Mouse (Mus musculus) lung, embryonic 15.5 days (tissue): ENCODE data around the gene Tshz2. TPM values are rescaled to one million over a fixed set of nuclear protein-coding genes. Genes with fewer than 3 reads are reported as not detected.

Experiments
- ATAC-seq: fragments of 200-750 bp; cut with Nextera tagmentation; 2 replicates; pipeline ENCODE4 v1.8.0; 2017; ENCODE audit warnings: moderate number of reproducible peaks, borderline replicate concordance; ENCODE audit not compliant: low FRiP score, low TSS enrichment; ENCODE audit errors: extremely low read depth
- H3K27ac ChIP-seq: fragments of 300-500 bp; sonication (generic); 2 replicates; pipeline ENCODE4 v1.5.1; 2015; ENCODE audit warnings: moderate library complexity, mild to moderate bottlenecking, inconsistent platforms
- H3K27me3 ChIP-seq: fragments of 300-500 bp; sonication (generic); 2 replicates; pipeline ENCODE4 v1.6.1; 2015; ENCODE audit warnings: inconsistent platforms
- H3K36me3 ChIP-seq: fragments of 300-500 bp; sonication (generic); 2 replicates; pipeline ENCODE4 v1.6.1; 2015; ENCODE audit warnings: inconsistent platforms
- H3K4me1 ChIP-seq: fragments of 300-500 bp; sonication (generic); 2 replicates; pipeline ENCODE4 v1.6.1; 2015; ENCODE audit warnings: inconsistent platforms
- H3K4me2 ChIP-seq: fragments of 300-500 bp; sonication (generic); 2 replicates; pipeline ENCODE4 v1.6.1; 2015; ENCODE audit warnings: inconsistent platforms, mild to moderate bottlenecking, moderate library complexity
- H3K4me3 ChIP-seq: fragments of 300-500 bp; sonication (generic); 2 replicates; pipeline ENCODE4 v1.5.1; 2015; ENCODE audit warnings: mild to moderate bottlenecking, inconsistent platforms
- H3K9ac ChIP-seq: fragments of 300-500 bp; sonication (generic); 2 replicates; pipeline ENCODE4 v1.6.1; 2015; ENCODE audit warnings: inconsistent platforms
- H3K9me3 ChIP-seq: fragments of 300-500 bp; sonication (generic); 2 replicates; pipeline ENCODE4 v1.6.1; 2016; ENCODE audit warnings: inconsistent platforms
- WGBS: fragments of 180-500 bp; shearing (Covaris S2); methylation state at CpG from one replicate; pipeline ENCODE4 v1.1.7; 2015; 5-methylcytosine and 5-hydroxymethylcytosine counted together
- polyA plus RNA-seq: library from polyadenylated mRNA; unstranded; fragments of >200 nt; fragmentation: Nextera tagmentation; extraction: Ambion mirVana; gene quantifications from 2 replicates; pipeline ENCODE4 v1.2.1, GENCODE M21; 2015

Gene Tshz2
- polyA plus RNA-seq, 1 experiment from 2014 or later = 7.5 TPM

DNA sequence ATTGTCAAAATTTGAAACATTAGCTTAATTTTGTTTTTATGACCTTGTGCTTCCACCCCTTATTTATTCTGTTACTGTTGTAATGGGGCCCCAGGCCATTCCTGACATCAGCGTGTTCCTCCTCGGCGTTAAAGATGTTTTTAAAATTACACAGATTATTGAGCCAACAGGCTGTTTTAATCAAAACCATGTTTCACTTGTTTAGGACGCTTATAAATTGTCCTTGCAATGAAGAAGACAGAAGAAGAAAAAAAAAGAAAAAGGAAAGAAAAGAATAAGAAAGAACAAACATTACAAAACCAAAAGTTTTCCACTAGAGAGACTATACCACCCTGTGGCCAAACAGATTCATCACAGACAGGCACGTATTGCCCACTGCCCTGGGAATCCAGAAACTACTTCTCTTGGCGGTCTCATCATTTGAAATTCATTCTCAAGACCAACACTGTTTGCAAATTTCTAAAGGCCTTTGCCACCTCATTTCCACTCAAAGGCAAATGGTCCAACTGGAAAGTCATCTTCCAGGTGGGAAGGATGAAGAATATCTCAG is 444.2 kb downstream of the Tshz2 start:
- Histone ChIP-seq H3K4me1 (peaks cover 13% of the 10 kb centered on the region), H3K27me3 (no peaks in the 10 kb centered on the region), H3K9me3 (no peaks in the 10 kb centered on the region), H3K4me2 (no peak overlapping the region), H3K36me3 (no peaks in the 10 kb centered on the region), H3K4me3 (no peak overlapping the region), H3K27ac (no peak overlapping the region), H3K9ac (no peak overlapping the region)
- ATAC-seq = no peak
- 53% methylated on average over 6 of the region's 6 CpGs for WGBS

DNA sequence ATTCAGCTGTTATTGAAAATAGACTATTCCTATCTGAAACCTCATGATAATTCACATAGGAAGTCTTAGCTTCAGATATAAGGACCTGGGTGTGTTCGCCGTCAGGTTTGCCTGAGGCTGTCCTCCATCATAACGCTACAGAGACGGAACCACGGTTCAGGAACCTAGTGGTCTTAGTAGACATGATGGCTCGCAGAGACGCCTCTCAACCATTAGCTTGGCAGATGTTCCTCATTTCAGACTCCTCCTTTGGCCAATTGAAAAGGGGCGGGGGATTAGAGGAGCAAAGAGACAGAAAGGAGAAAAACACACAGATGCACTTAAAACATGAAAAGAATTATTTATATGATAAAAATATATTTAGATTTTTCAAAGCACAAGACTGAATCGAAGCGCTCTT is 445.2 kb downstream of the Tshz2 start:
- WGBS = 51% methylated on average over 10 of the region's 10 CpGs
- ATAC-seq = no peak
- no peak overlapping the region for H3K4me3 ChIP-seq

DNA sequence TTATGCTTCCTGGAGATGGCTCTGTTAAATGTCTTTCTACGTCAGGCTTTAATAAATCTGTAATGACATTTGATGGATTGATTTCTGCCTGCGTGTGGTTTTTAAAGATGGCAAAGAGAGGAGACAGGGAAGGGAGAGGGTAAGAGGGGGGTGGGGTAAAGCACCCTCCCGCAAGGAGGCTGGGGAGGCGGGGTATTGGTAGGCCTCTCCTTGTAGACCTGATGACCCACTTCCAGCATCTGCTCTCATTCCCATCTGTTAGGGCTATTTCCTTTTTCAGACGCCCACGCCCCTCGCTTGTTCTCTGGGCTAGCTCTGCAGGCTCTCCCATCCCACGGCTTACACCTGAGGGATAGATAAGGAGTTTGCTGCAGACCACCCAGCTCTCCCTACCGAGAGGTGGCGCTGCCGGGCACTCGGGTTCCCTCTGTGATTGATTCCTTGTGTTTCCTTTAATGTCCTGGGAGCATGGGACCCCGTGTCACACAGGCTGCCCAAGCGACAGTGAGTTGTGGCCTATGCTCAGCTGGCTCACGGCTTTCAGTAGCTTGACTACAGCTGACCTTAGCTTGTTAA is 445.7 kb downstream of the Tshz2 start:
- Histone ChIP-seq H3K9me3 (no peaks in the 10 kb centered on the region), H3K4me3 (no peak overlapping the region), H3K4me1 (peaks cover 13% of the 10 kb centered on the region), H3K4me2 (no peak overlapping the region), H3K9ac (no peak overlapping the region), H3K27me3 (no peaks in the 10 kb centered on the region), H3K36me3 (no peaks in the 10 kb centered on the region), H3K27ac (no peak overlapping the region)
- no peak for ATAC-seq
- 35% methylated on average over 15 of the region's 15 CpGs for WGBS

More for the DNA sequence above, 445.2 kb downstream of the Tshz2 start:
- Histone ChIP-seq H3K27ac (no peak overlapping the region), H3K9me3 (no peaks in the 10 kb centered on the region), H3K9ac (no peak overlapping the region), H3K4me1 (peaks cover 13% of the 10 kb centered on the region), H3K27me3 (no peaks in the 10 kb centered on the region), H3K4me2 (no peak overlapping the region), H3K36me3 (no peaks in the 10 kb centered on the region)

DNA sequence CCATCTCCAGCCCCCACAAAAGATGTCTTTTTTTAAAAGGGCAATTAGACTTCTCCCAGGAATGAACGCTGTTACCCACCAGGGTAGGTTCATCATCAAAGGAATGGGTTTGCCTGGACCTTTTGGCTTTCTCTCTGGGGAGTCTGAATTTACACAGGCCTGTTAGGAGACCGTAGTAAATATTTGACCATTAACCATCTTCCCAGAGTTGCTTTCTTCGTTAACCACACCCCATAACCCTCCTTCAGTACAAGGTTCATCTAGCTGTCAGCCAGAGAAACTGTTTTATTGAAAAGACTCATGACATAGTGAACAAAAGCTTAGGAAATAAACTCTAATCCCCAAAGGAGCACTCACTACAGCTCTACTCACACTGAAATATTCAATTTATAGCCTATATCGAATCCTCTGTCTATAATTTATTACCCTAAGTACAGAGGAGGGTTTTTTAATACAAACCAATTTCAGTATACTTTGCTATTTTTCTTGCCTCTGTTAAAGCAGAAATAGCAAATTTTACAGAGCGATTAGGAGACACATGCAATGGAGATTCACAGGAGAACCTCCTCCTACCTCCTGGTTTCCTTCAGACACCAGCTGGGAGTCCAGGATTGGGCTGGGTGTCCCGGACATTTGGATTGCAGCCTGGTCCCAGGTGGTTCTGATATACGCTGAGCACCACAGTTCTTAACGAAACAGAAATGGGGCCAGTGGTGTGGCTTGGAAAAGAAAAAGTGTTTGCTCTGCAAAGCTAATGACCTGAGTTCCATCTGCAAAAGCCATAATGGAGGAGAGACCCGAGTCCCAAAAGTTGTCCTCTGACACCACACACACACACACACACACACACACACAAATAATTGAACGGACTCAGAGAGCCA is 459.0 kb downstream of the Tshz2 start:
- Histone ChIP-seq H3K27me3 (no peaks in the 10 kb centered on the region), H3K27ac (no peak overlapping the region), H3K9me3 (no peaks in the 10 kb centered on the region), H3K36me3 (no peaks in the 10 kb centered on the region), H3K4me2 (no peak overlapping the region), H3K9ac (no peak overlapping the region), H3K4me1 (no peaks in the 10 kb centered on the region), H3K4me3 (no peak overlapping the region)
- no peak for ATAC-seq
- WGBS = 62% methylated on average over 10 of the region's 10 CpGs

DNA sequence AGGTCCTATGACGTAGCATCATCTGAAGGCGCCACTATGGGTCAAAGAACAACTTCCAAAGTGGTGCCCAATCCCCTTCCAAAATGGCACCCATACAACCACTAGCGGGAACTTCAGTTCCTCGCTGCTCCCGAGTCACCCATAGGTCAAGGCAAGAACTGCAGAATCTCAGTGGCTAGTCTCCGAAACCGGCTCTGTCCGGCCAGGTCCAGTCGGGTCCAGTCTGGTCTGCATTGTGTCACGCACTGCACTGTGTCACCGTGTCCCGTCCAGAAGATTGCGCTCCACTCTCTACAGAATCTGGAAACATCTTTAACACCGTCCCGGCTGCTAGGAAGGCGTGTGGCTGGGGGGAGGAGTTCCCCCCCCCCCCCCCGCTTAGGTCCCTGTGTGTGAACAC is 461.4 kb downstream of the Tshz2 start:
- 0 out of 2 replicates have a peak, but pooled peaks have one; percentile 52 for ATAC-seq
- Histone ChIP-seq H3K4me1 (no peaks in the 10 kb centered on the region), H3K27me3 (no peaks in the 10 kb centered on the region), H3K4me3 (no peak overlapping the region), H3K36me3 (no peaks in the 10 kb centered on the region), H3K9ac (no peak overlapping the region), H3K27ac (no peak overlapping the region), H3K9me3 (no peaks in the 10 kb centered on the region), H3K4me2 (no peak overlapping the region)
- WGBS = 85% methylated on average over 17 of the region's 17 CpGs

DNA sequence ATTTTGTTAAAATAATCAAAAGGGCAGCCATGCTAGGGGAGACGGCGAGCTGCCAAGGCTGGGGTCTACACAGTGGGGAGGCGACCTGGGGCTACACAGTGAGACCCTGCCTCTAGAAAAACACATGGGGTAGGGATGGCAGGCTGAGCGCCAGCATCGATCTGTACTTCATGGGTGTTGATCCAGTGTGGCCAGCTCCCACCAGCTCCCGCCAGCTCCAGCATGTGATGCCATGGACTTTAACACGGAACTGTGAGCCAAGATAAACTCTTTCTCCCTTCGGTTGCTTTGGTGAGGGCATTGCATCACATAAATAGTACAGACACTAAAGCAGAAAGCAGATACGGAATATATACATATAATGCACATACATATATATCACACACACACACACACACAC is 462.1 kb downstream of the Tshz2 start:
- Histone ChIP-seq H3K4me2 (no peak overlapping the region), H3K9me3 (no peaks in the 10 kb centered on the region), H3K9ac (no peak overlapping the region), H3K4me1 (no peaks in the 10 kb centered on the region), H3K27ac (no peak overlapping the region), H3K4me3 (no peak overlapping the region), H3K36me3 (no peaks in the 10 kb centered on the region), H3K27me3 (no peaks in the 10 kb centered on the region)
- ATAC-seq = no peak
- WGBS = 92% methylated on average over 9 of the region's 9 CpGs

DNA sequence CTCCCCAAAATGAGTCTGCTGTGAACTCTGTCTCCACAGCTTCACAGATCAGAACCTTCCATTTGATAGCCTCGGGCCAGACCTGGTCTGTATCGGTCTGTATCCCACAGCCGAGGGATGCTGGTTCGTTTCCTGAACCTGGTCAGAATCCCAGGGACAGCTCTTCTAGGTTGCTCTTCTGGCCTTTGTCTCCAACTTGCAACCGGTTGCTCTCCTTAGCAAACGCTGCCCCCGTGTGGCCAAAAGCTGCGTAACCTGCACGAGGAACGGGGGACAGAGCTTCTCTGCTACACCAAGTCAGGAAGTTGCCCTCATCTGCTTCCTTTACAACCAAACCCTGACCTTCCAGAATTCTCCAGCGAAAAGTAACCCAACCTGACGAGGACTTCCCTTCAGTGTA is 468.3 kb downstream of the Tshz2 start:
- Histone ChIP-seq H3K9ac (no peak overlapping the region), H3K27ac (no peak overlapping the region), H3K36me3 (no peaks in the 10 kb centered on the region), H3K27me3 (no peaks in the 10 kb centered on the region), H3K4me1 (no peaks in the 10 kb centered on the region), H3K4me2 (no peak overlapping the region), H3K9me3 (no peaks in the 10 kb centered on the region), H3K4me3 (no peak overlapping the region)
- no peak for ATAC-seq
- 2% methylated on average over 12 of the region's 12 CpGs for WGBS

DNA sequence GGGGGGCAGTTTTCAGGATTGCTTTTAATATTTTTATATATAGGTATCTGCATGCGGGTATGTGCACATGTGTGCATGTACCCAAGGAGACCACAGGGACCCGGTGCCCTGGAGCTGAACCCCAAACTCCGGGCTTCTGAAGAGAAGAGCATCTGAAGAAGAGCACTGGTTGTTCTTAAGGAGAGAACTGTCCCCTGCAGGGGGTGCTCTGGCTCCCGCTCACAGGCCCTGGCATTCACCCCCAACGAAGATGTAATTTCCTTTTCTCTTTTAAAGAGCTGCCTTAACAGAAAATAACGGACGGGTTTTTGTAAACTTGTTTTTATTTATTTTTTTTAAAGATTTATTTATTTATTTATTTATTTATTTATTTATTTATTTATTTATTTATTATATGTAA is 469.1 kb downstream of the Tshz2 start:
- no peak for ATAC-seq
- Histone ChIP-seq H3K27me3 (no peaks in the 10 kb centered on the region), H3K9ac (no peak overlapping the region), H3K36me3 (peaks cover 5% of the 10 kb centered on the region), H3K4me1 (no peaks in the 10 kb centered on the region), H3K9me3 (no peaks in the 10 kb centered on the region), H3K27ac (no peak overlapping the region), H3K4me3 (no peak overlapping the region), H3K4me2 (no peak overlapping the region)
- 69% methylated on average over 7 of the region's 7 CpGs for WGBS

DNA sequence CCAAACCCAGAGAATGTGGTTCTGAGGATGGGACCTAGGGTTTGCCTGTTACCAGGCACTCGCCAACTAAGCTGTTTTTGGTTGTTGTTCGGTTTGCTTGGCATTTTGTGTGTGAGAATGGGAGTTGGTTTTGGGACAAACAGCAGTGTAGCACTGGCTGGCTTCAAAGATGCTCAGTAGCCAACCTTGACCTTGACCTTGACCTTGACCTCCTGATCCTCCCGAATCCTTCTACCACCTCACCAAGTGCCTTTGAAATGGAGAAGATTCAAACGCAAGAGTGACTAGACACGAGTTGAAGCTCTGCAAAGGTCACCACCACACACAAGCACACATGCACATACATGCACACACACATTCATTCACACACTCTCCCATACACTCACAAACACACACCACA is 470.5 kb downstream of the Tshz2 start:
- 79% methylated on average over 5 of the region's 5 CpGs for WGBS
- Histone ChIP-seq H3K9ac (no peak overlapping the region), H3K9me3 (no peaks in the 10 kb centered on the region), H3K36me3 (peaks cover 14% of the 10 kb centered on the region), H3K27ac (no peak overlapping the region), H3K27me3 (no peaks in the 10 kb centered on the region), H3K4me3 (no peak overlapping the region), H3K4me2 (no peak overlapping the region), H3K4me1 (no peaks in the 10 kb centered on the region)
- no peak for ATAC-seq

DNA sequence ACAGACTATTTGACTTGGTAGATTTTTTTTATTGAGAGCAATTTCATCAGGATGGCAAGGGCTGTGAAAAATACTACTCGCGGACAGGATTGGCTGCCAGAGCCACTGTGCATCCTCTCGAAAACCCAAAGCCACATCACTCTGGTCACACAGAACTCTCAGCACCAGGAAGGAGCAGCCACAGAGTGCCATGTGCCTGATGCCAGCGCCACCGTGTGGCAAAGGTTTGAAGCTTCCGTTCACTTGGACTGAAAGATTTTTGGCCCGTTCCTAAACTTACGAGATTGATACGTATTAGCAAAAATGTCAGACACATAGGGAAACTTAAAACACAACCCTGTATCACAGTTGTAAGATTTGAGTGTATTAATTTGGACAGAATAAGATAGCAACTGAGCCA is 471.0 kb downstream of the Tshz2 start:
- 42% methylated on average over 9 of the region's 9 CpGs for WGBS
- Histone ChIP-seq H3K27me3 (no peaks in the 10 kb centered on the region), H3K4me3 (no peak overlapping the region), H3K9ac (no peak overlapping the region), H3K4me2 (no peak overlapping the region), H3K36me3 (peaks cover 16% of the 10 kb centered on the region), H3K27ac (no peak overlapping the region), H3K9me3 (no peaks in the 10 kb centered on the region), H3K4me1 (no peaks in the 10 kb centered on the region)
- ATAC-seq = no peak

DNA sequence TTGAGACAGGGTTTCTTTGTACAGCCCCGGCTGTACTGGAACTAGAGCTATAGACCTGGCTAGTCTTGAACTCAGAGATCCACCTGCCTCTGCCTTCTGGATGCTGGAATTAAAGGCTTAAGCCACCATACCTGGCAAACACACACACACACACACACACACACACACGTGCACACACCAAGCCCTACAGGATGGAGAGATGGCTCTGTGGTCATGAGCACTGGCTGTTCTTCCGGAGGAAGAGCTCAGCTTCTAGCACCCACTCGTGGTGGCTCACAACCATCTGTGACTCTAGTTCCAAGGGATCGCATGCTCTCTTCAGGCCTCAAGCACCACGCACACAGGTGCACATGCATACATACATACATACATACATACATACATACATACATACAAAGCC is 471.6 kb downstream of the Tshz2 start:
- no peaks in the 10 kb centered on the region for H3K9me3 ChIP-seq
- no peaks in the 10 kb centered on the region for H3K4me1 ChIP-seq
- H3K9ac ChIP-seq = no peak overlapping the region
- 88% methylated on average over 6 of the region's 6 CpGs for WGBS
- ATAC-seq = no peak
- H3K27me3 ChIP-seq = no peaks in the 10 kb centered on the region
- peaks cover 21% of the 10 kb centered on the region for H3K36me3 ChIP-seq
- no peak overlapping the region for H3K4me2 ChIP-seq
- no peak overlapping the region for H3K27ac ChIP-seq
- H3K4me3 ChIP-seq = no peak overlapping the region

DNA sequence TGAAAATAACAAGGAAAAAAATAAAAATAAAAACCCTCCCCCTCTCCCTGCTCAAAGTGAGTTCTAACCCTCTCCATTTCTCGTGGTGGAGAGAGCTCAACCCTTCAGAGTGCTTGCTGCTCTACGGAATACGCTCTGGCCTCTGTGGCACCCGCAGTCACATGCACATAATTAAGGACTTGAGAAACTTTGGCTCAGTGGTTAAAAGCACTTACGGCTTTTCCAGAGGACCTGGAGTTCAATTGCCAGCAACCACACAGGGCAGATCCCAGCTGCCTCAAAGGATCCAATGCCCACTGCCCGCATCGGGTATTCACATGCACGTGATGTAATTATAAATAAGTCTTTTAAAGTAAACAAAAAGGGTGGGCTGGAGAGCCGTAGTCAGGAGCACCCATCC is 473.2 kb downstream of the Tshz2 start:
- no peaks in the 10 kb centered on the region for H3K9me3 ChIP-seq
- no peak overlapping the region for H3K27ac ChIP-seq
- H3K4me3 ChIP-seq = no peak overlapping the region
- no peak for ATAC-seq
- 49% methylated on average over 9 of the region's 9 CpGs for WGBS
- 0 out of 2 replicates have a peak, but pooled peaks cover 5% of the 10 kb centered on the region for H3K4me1 ChIP-seq
- no peak overlapping the region for H3K9ac ChIP-seq
- H3K4me2 ChIP-seq = no peak overlapping the region
- H3K36me3 ChIP-seq = peaks cover 37% of the 10 kb centered on the region
- H3K27me3 ChIP-seq = no peaks in the 10 kb centered on the region
